Mouse (Mus musculus) embryo, embryonic 11 days (tissue): Measurements from ENCODE around the gene Trpm8.

Experiments
- DNase-seq: peaks from one replicate; pipeline ENCODE4 v3.0.0-alpha.2; 2015

The Trpm8 gene

DNA sequence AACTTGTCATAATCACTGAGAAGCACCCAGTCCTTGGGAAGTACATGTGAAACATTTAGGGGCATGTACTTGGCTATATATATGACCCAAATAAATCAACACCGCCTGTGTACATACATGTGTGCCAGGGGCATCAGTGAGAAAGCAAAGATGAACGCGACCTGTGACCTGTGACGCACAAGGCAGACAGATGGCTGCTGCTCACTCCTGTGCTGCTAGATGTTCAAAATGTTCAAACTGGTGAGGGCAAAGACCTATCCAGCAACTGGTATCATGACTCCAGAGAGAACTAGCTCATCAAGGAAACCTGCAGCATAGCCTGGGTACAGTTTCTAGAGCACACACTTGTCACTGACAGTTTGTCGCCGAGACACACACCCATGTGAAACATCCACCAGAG is 10.0 kb upstream of the Trpm8 start:
- DNase-seq = no peak

GRCm38 (mm10) chr1:88268070-88268469 is 9.4 kb upstream of the Trpm8 start:
- DNase-seq = no peak

DNA sequence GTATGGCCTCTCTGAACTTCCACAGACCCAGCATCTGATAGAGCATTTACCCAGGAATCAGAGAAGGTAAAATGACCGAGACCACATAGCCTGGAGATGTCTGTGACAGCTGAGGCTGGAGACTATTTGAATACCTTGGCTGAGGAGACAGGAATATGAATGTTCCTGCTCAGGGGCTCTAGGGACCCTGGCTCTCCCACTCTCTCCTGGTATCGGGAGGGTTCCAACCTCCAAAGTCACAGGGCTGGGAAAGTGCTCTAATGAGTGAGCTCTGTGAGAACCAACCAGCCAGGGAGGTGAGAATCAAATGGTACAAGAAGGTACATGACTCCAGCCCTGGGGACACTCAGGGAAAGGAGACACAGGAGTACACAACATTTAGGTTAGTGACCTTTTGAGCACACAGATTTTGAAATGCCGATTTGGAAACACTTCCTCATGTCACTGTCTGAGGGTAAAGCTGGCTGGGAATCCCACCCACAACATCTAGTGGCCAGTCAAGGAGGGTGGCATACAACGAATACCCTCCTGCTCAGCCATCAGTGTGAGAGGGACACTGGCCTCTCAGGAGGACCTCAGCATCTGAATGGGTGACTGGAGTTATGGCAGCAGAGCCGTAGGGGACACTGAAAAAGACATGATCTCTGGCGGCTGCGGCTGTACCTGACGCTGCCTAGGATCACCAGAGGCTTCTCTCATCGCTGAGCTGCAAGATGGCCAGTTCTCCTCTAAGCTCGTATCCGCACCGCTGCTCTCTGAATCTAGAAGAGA is 7.7 kb upstream of the Trpm8 start:
- DNase-seq = no peak

DNA sequence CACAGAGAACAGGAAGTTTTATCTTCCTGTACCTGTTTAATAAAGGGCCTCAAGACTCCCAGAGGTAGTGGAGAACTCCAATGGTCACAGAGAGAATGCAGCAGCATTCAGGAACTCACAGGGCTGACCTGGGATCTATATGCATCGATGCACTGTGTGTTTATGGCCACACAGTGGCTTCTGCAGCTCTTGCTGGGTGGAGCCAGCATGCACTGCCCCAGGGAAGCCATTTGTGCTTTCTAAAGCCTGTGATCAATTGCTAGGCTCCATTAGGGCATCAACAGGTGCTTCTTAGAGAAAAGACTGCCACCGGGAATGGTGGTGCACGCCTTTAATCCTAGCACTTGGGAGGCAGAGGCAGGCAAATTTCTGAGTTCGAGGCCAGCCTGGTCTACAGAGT is 4.6 kb upstream of the Trpm8 start:
- no peak for DNase-seq

- DNase-seq = no peak
These were observed 4.1 kb upstream of the Trpm8 start for GRCm38 (mm10) chr1:88273326-88273725.

- DNase-seq = no peak
These were observed 3.6 kb upstream of the Trpm8 start for GRCm38 (mm10) chr1:88273832-88274231.

DNA sequence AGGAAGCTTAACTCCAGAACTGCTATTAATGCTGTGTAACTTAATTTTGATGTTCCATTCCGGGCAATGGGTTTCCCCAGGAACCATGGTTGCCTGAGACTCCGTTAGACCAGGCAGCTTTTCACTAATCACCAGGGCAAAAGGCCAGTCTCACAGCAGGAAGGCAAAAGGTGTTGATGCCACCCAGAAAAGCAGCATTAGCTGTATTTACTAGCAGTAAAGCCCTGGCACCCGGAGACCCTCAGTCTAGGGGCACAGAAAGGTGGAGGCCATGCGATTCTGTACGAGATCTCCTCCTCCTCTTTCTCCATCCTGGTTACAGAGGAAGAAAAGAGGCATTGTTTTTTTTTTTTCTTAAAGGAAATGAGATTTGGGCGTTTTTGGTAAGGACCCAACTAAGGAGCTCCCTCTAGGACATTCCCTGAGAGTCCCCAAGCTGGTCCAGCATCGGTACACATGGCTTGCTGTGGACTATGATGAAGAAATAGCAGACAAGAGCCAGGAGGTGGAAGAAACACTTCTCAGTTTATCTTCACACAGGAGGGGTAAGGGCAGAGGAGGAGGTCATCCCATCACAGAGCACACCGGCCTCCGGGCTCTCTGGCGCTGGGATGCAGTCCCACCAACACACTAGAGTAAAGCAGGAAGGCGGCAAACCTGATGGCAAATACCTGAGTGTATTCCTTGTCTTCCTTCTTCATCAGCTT is 2.9 kb upstream of the Trpm8 start:
- no peak for DNase-seq

DNA sequence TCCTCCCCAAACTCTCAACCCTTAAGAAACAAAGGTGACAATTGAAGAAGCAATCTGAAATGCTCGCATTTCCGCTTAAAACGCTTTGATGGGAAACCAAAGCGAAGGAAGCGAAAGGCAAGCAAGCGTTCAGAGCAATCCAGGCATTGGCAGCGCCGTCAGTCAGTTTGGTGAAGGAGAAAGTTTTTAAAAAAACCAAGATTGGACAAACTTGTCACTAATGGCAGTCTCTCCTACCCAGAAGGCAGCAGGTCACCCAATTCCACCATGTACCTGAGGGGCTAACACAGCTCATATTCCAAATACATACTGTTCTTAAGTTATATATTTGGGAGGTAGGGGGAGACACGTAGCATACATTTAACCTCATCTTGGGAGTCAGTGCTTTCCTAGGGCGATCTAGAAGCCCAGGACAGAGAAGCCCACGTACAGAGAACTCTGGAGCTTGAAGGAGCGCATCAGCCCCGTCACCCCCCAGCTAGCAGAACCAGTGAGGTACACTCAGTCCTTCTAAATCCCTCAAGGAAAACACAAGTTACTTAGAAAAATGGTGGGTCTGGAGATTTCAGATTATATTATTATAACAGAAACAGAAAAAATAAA is 2.3 kb upstream of the Trpm8 start:
- no peak for DNase-seq

DNA sequence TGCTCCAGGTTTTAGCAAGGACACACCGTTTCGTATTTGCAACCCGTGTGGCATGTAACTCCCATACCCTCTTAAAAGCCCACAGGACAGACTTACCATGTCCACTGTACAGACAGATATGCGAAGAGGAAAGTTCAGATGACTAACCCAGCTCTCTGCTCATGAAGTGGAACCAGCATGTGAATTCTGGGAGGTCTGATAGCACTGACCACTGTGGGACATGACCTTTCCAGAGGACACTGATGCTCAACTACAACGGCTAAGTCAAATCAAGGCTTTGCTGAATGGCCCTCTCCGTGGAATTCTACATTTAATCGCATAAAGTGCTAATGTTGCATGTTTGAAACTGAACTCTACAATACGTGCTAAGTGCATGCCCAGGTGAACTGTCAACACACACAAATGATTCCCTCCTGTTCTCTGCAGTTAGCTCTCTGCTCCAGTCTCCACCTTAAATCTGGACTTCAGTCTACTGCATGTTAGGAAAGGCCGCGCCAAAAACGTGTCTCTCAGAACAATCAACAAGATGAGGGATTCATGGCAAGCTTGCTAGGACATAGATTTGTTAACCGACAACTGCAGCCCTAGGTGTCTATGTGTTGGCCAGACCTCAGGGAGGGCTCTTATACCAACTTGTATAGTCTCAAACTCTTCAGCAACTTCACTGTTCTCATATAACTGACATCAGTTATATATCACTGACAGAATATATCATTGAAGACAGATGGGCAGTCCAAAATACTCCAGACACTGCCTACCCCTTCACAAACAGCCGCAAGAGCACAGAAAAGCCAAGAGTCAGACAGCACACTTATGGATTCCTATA is 1.6 kb upstream of the Trpm8 start:
- DNase-seq = peak; percentile 56

DNA sequence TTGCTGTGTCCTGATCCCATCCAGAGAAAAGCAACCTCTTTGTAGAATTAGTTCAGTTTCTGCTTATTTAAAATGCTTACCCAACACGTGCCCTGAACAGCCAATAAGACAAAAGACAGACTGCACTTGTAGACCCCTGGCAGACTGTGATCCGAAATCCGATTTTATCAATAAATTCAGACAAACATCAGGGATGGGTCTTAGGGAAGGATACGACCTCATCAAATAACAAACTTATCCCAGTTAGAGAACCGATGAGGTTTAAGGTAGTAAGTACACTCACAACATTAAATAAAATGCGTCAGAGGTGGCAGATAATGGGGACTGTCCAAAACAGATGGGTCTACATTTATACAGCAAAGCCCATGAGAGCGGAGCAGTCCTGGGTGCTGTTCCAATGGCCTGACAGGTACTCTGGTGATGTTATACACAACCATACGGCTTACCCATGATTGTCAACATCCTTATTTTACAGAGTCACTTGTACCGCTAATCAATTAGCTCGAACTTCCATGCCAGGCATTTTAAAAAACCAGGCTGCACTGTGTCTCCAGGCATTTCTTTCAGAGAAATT is 850 bp upstream of the Trpm8 start:
- DNase-seq = peak; percentile 54

DNA sequence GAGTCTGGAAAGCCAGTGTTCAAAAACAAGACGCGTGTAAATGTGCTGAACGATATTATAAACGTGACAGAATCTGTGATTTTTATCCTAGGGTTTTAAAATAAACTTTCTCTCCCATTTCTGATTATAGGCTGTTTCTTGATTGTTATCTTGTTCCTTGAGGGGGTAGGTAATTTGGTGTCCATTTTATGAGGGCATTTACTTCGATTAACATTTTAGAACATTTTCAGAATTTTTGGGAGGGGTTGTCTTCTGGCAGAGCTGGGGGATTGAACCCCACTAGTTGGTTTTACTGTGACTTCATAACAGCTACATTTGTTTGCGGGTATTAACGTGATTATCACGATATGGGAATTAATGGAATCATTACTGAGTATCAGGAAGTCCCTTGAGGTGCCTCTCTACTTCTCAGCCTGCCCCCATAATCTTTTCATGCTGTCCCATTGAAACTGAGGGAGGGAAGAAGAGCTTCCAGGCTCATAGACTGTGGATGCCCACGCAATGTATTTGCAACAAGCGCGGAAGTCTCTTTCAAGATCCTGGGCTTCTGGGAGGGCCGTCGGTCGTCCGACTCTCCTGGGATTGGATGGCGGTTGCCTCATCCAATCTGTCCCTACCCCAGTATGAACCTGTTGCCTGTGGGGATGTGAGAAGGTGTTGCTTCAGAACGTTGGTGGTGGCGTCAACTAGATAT is 504 bp downstream of the Trpm8 start:
- DNase-seq = no peak

DNA sequence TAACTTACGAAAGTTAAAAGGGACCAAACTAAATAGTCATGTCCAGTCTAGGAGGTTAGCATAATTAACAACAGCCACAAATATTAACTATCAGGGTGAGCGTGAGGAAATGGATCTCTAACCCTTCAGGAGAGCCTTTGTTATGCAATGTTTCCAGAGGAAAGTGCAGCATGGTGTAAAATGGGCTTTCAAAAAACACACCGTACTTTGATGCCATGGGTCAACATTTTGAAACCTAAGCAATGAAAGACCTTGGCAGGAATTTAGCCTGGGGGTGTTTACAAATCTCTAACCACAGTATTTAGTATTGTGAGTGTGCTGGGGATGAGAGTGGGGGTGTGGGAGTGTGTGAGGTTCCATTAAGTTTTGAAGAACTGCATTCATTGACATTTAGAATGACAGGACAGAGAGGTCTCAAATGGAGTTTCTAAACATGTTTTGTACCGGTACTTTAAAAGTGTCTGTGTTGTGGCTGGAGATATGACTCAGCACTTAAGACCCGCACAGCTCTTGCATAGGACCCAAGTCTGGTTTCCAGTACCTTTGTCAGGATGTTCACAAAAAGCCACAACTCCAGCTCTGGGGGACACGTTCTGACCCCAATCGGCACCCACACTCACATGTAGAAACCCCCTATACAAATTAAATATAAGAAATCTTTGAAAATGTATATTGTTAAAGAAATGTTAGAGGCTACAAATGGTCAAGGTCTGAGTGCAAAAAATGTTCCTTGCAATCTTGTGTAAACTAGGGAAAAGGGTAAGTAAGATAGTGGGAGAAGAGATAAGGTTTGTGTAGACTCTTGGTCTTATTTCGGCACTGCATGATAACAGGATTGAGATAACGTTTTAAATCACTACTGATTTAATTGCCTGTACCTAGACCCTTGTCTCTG is 1.9 kb downstream of the Trpm8 start:
- DNase-seq = no peak

DNA sequence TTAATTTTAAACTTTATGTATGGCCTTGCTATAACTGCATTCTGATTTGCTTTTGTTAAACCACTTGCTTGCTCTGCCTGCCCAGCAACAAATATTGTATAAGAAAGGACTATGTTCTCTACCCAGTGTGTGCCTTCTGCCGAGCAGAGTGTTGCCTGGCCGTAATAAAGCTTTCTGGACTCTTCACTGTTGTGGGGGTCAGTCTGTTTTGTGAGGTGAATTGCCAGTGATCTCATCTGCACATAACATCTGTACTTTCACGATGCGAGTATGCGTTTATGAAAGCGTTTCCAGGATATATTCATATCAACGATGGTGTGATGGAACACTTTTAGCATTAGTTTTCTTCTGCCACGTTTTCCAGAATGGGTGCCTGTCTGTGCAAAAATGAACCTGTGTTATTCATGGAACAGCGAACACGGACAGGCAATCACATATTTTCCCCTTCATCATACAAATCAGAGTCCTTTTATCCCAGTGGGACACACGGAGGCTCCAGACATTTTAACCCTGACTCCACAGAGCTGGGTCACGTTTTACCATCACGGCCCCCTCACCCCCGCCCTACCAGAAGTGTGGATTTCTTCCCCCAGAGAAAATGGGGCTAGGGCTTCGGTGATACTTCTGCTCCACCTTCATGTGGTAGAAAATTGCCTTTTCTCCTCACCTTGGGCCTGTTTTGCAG is 2.7 kb downstream of the Trpm8 start:
- no peak for DNase-seq

GRCm38 (mm10) chr1:88282301-88282700 is 4.8 kb downstream of the Trpm8 start:
- no peak for DNase-seq

DNA sequence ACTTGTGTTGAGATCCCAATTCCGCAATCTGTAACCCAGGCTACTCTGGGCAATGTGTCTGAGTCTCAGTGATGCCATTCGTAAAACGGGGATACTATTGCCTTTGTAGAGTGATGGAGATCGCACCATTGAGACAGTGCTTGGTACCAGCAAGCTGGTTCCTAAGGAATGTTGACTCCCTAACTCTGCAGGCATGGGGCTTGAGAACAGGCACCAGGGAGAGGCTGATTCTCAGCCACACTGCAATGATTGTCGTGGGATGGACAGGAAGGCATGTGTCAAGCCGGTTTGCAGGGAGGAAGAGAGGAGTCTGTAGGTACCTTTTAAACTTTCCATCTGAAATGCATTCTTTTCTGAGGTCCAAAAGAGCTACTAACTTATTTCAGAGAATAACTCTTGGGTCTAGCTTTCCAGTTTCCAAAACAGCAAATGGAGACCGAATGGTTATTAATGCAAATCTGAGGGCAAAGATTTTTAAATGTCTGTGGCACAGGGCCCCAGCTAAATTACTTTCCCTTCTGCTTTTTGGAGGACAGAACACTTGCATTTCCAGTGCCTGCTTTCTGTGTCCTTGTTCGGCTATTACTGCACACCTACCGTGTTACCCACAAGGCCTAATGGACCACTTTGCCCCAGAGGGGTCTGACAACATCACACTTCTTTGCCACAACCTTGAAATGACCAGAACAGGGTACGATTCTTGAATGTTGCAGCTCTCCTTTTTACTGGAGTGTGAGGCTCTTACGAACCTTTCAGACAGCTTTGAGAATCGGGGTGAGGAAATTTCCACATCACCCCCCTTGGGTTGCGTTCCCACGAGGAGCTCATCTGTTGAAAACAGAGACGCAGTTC is 6.1 kb downstream of the Trpm8 start:
- DNase-seq = no peak

DNA sequence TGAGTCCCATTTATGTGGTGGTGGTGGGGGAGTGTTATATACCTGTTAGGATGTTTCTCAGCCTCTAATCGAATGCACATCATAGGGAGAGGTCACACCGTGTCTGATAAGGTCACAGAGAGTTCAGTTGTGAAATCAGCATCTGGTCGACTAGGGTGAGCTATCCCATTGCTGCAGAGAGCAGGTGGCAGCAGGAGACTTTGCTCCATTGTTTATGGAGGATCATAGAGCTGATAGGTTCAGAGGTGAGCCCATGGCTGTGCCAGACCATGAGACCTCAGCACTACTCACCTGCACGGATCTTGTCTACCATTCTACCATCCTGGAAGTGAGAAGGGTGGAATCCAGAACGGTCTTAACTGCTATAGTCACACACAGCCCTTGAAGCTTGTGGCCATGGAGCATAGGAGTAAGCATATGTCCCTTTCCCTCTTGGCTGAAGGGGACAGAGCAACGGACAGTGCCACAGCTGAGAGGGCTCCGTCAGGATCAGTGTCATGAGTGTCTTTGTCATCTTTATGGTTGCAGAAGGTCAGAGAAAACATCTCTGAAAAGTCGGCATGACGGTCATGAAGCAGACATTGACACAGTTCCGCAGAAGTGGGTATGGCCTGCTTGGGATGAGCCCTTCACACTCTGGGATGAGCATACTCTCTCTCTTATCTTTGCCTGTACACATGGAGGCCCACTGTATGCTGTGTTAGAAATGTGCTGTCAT is 6.9 kb downstream of the Trpm8 start:
- DNase-seq = no peak

DNA sequence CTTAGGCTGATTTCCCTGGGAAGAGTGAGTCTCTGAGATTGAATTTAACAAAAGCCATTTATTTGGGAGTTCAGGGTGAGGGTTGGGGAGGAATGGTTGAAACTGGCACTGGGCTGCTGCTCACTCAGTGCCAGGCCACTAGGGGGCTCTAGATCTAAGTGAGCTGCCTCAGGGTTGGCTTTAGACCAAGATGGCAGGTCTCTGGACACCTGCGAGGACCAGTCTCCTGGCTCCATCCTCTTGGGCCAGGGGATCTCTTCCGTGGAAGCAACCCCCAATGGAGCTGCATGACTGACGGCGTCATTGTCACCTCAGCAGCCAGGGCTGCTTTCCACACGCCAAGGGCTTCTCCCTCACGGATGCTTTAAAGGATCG is 7.5 kb downstream of the Trpm8 start:
- peak; percentile 47 for DNase-seq

DNA sequence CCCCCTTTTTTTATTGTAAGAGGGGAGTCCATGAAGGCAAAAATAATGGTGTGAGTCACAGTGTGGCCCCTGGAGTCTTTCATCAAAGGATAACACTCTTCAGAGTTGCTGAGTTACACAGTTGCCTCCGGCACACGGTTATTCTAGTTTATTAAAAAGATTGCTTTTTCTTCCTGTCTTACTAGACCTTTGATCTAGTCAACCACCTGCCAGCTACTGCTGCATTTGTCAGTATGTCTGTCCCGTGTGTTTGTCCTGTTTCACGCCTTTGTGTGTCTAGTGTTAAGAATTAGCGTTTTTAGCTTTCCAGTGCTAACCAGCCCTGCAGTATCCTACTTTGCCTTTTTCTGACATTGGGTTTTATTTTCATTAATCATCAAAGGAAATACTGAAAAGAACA is 8.2 kb downstream of the Trpm8 start:
- DNase-seq = no peak
